Mouse (Mus musculus) limb, embryonic 11.5 days (tissue): ENCODE results near the gene Sorbs1. TPM values are rescaled to one million over a fixed set of nuclear protein-coding genes. Genes with fewer than 3 reads are reported as not detected.

Source experiments
- ATAC-seq: fragments of 200-750 bp; cut with Nextera tagmentation; 2 replicates; pipeline ENCODE4 v1.8.0; 2017; ENCODE audit warnings: low read depth; ENCODE audit not compliant: insufficient number of reproducible peaks, low FRiP score, low TSS enrichment
- DNase-seq: peaks from one replicate; pipeline ENCODE4 v3.0.0-alpha.2; 2015; ENCODE audit warnings: low spot score
- H3K27ac ChIP-seq: fragments of 300-500 bp; sonication (generic); replicated peaks from 2 replicates; pipeline ENCODE4 v1.5.1; 2014; ENCODE audit warnings: low read depth, mild to moderate bottlenecking, low read length
- H3K27me3 ChIP-seq: fragments of 300-500 bp; sonication (generic); 2 replicates; pipeline ENCODE4 v1.6.1; 2014; ENCODE audit warnings: mild to moderate bottlenecking, low read length, mixed read lengths; ENCODE audit not compliant: control insufficient read depth, insufficient read depth
- H3K36me3 ChIP-seq: fragments of 300-500 bp; sonication (generic); 2 replicates; pipeline ENCODE4 v1.6.1; 2014; ENCODE audit warnings: mild to moderate bottlenecking, low read length, moderate library complexity, mixed read lengths; ENCODE audit not compliant: control insufficient read depth, insufficient read depth
- H3K4me1 ChIP-seq: fragments of 300-500 bp; sonication (generic); 2 replicates; pipeline ENCODE4 v1.6.1; 2014; ENCODE audit warnings: low read length, mixed read lengths; ENCODE audit not compliant: control insufficient read depth, insufficient read depth
- H3K4me2 ChIP-seq: fragments of 300-500 bp; sonication (generic); 2 replicates; pipeline ENCODE4 v1.6.1; 2014; ENCODE audit warnings: low read depth, mild to moderate bottlenecking, moderate library complexity; ENCODE audit not compliant: severe bottlenecking
- H3K4me3 ChIP-seq: fragments of 300-500 bp; sonication (generic); 2 replicates; pipeline ENCODE4 v1.5.1; 2014; ENCODE audit warnings: low read depth, low read length
- H3K9ac ChIP-seq: fragments of 300-500 bp; sonication (generic); 2 replicates; pipeline ENCODE4 v1.6.1; 2014; ENCODE audit warnings: mild to moderate bottlenecking, low read length
- H3K9me3 ChIP-seq: fragments of 300-500 bp; sonication (generic); 2 replicates; pipeline ENCODE4 v1.6.1; 2016; ENCODE audit warnings: low read length; ENCODE audit not compliant: control insufficient read depth
- WGBS: fragments of 180-500 bp; shearing (Covaris S2); extraction: QIAGEN DNeasy Blood & Tissue Kit; methylation state at CpG from one replicate; pipeline ENCODE4 v1.1.7; 2014; 5-methylcytosine and 5-hydroxymethylcytosine counted together
- polyA plus RNA-seq: library from polyadenylated mRNA; unstranded; fragments of >200 nt; fragmentation: Nextera tagmentation; extraction: Ambion mirVana; gene quantifications from 2 replicates; pipeline ENCODE4 v1.2.1, GENCODE M21; 2014

Sorbs1 gene
- polyA plus RNA-seq, 1 experiment from 2014 or later: 25.8 TPM

- ATAC-seq (no peak), DNase-seq (no peak)
- 0 out of 2 replicates have a peak, but pooled peaks cover 4% of the 10 kb centered on the region for H3K4me1 ChIP-seq
- no peak overlapping the region for H3K4me2 ChIP-seq
- H3K27ac ChIP-seq: no peak overlapping the region
- no peak overlapping the region for H3K9ac ChIP-seq
- WGBS: 89% methylated on average over 3 of the region's 3 CpGs
- no peaks in the 10 kb centered on the region for H3K36me3 ChIP-seq
- H3K4me3 ChIP-seq: no peak overlapping the region
- no peaks in the 10 kb centered on the region for H3K9me3 ChIP-seq
- H3K27me3 ChIP-seq: no peaks in the 10 kb centered on the region
These were observed 48.2 kb downstream of the Sorbs1 start for GRCm38 (mm10) chr19:40465339-40465738.

- DNase-seq: no peak
- no peaks in the 10 kb centered on the region for H3K36me3 ChIP-seq
- no peak overlapping the region for H3K9ac ChIP-seq
- no peaks in the 10 kb centered on the region for H3K9me3 ChIP-seq
- H3K4me3 ChIP-seq: no peak overlapping the region
- 92% methylated on average over 9 of the region's 9 CpGs for WGBS
- ATAC-seq: no peak
- 0 out of 2 replicates have a peak, but pooled peaks cover 4% of the 10 kb centered on the region for H3K4me1 ChIP-seq
- H3K27ac ChIP-seq: no peak overlapping the region
- H3K27me3 ChIP-seq: no peaks in the 10 kb centered on the region
- H3K4me2 ChIP-seq: no peak overlapping the region
These were observed 49.2 kb downstream of the Sorbs1 start for GRCm38 (mm10) chr19:40464408-40464807.

- Histone ChIP-seq H3K36me3 (no peaks in the 10 kb centered on the region), H3K4me3 (no peak overlapping the region), H3K4me2 (no peak overlapping the region), H3K9ac (no peak overlapping the region), H3K27me3 (no peaks in the 10 kb centered on the region), H3K4me1 (0 out of 2 replicates have a peak, but pooled peaks cover 4% of the 10 kb centered on the region), H3K27ac (no peak overlapping the region), H3K9me3 (no peaks in the 10 kb centered on the region)
- DNase-seq (no peak), ATAC-seq (no peak)
- WGBS: 24% methylated on average over 6 of the region's 6 CpGs
These were observed 50.7 kb downstream of the Sorbs1 start for GRCm38 (mm10) chr19:40462892-40463291.

GRCm38 (mm10) chr19:40462481-40462880, 51.1 kb downstream of the Sorbs1 start:
- no peaks in the 10 kb centered on the region for H3K9me3 ChIP-seq
- no peak overlapping the region for H3K9ac ChIP-seq
- H3K4me2 ChIP-seq: no peak overlapping the region
- 0 out of 2 replicates have a peak, but pooled peaks cover 4% of the 10 kb centered on the region for H3K4me1 ChIP-seq
- no peak for DNase-seq
- WGBS: 76% methylated on average over 2 of the region's 2 CpGs
- H3K36me3 ChIP-seq: no peaks in the 10 kb centered on the region
- no peaks in the 10 kb centered on the region for H3K27me3 ChIP-seq
- ATAC-seq: no peak
- no peak overlapping the region for H3K4me3 ChIP-seq
- H3K27ac ChIP-seq: no peak overlapping the region

GRCm38 (mm10) chr19:40461662-40462061, 51.9 kb downstream of the Sorbs1 start:
- H3K9me3 ChIP-seq: no peaks in the 10 kb centered on the region
- H3K27me3 ChIP-seq: no peaks in the 10 kb centered on the region
- WGBS: 79% methylated on average over 1 of the region's 1 CpGs
- H3K4me2 ChIP-seq: no peak overlapping the region
- H3K4me1 ChIP-seq: 0 out of 2 replicates have a peak, but pooled peaks cover 4% of the 10 kb centered on the region
- no peaks in the 10 kb centered on the region for H3K36me3 ChIP-seq
- H3K9ac ChIP-seq: no peak overlapping the region
- ATAC-seq (no peak), DNase-seq (no peak)
- H3K4me3 ChIP-seq: no peak overlapping the region
- H3K27ac ChIP-seq: no peak overlapping the region

GRCm38 (mm10) chr19:40460854-40461490, 52.6 kb downstream of the Sorbs1 start:
- WGBS: 80% methylated on average over 9 of the region's 9 CpGs
- Histone ChIP-seq H3K9me3 (no peaks in the 10 kb centered on the region), H3K36me3 (no peaks in the 10 kb centered on the region), H3K4me3 (no peak overlapping the region), H3K4me2 (no peak overlapping the region), H3K9ac (no peak overlapping the region), H3K27me3 (no peaks in the 10 kb centered on the region), H3K4me1 (0 out of 2 replicates have a peak, but pooled peaks cover 4% of the 10 kb centered on the region), H3K27ac (no peak overlapping the region)
- ATAC-seq (no peak), DNase-seq (no peak)

GRCm38 (mm10) chr19:40459338-40459737, 54.2 kb downstream of the Sorbs1 start:
- no peak overlapping the region for H3K4me3 ChIP-seq
- H3K27me3 ChIP-seq: no peaks in the 10 kb centered on the region
- no peaks in the 10 kb centered on the region for H3K9me3 ChIP-seq
- DNase-seq (no peak), ATAC-seq (no peak)
- H3K27ac ChIP-seq: no peak overlapping the region
- no peak overlapping the region for H3K4me2 ChIP-seq
- WGBS: 70% methylated on average over 1 of the region's 1 CpGs
- no peak overlapping the region for H3K9ac ChIP-seq
- H3K4me1 ChIP-seq: 0 out of 2 replicates have a peak, but pooled peaks cover 4% of the 10 kb centered on the region
- no peaks in the 10 kb centered on the region for H3K36me3 ChIP-seq

GRCm38 (mm10) chr19:40458806-40459205, 54.8 kb downstream of the Sorbs1 start:
- H3K27me3 ChIP-seq: no peaks in the 10 kb centered on the region
- WGBS: 88% methylated on average over 3 of the region's 3 CpGs
- ATAC-seq (no peak), DNase-seq (no peak)
- H3K27ac ChIP-seq: no peak overlapping the region
- no peaks in the 10 kb centered on the region for H3K9me3 ChIP-seq
- H3K4me1 ChIP-seq: 0 out of 2 replicates have a peak, but pooled peaks cover 4% of the 10 kb centered on the region
- no peak overlapping the region for H3K9ac ChIP-seq
- no peaks in the 10 kb centered on the region for H3K36me3 ChIP-seq
- no peak overlapping the region for H3K4me3 ChIP-seq
- no peak overlapping the region for H3K4me2 ChIP-seq

GRCm38 (mm10) chr19:40455248-40455647, 58.3 kb downstream of the Sorbs1 start:
- WGBS: 86% methylated on average over 4 of the region's 4 CpGs
- DNase-seq (no peak), ATAC-seq (no peak)
- no peaks in the 10 kb centered on the region for H3K4me1 ChIP-seq
- H3K4me3 ChIP-seq: no peak overlapping the region
- H3K4me2 ChIP-seq: no peak overlapping the region
- H3K9me3 ChIP-seq: no peaks in the 10 kb centered on the region
- no peak overlapping the region for H3K27ac ChIP-seq
- no peak overlapping the region for H3K9ac ChIP-seq
- H3K36me3 ChIP-seq: no peaks in the 10 kb centered on the region
- H3K27me3 ChIP-seq: no peaks in the 10 kb centered on the region
